Mouse (Mus musculus) adipocyte (in vitro differentiated cells): ENCODE results near the gene Tmem211.

ENCODE experiments used
- DNase-seq: peaks from one replicate; pipeline ENCODE4 v3.0.0-alpha.2; 2016; ENCODE audit warnings: low spot score

Gene Tmem211

GRCm38 (mm10) chr5:113214041-113214440, 12.7 kb upstream of the Tmem211 start:
- no peak for DNase-seq

GRCm38 (mm10) chr5:113214455-113214854, 12.3 kb upstream of the Tmem211 start:
- no peak for DNase-seq

GRCm38 (mm10) chr5:113215610-113216011, 11.1 kb upstream of the Tmem211 start:
- no peak for DNase-seq

GRCm38 (mm10) chr5:113216328-113216960, 10.3 kb upstream of the Tmem211 start:
- no peak for DNase-seq

- no peak for DNase-seq
These were observed 9.6 kb upstream of the Tmem211 start for GRCm38 (mm10) chr5:113217076-113217475.

- no peak for DNase-seq
These were observed 8.0 kb upstream of the Tmem211 start for GRCm38 (mm10) chr5:113218617-113219235.

- DNase-seq, result no peak
These were observed 7.3 kb upstream of the Tmem211 start for GRCm38 (mm10) chr5:113219450-113219849.

GRCm38 (mm10) chr5:113219876-113220275, 6.8 kb upstream of the Tmem211 start:
- DNase-seq, result no peak

- DNase-seq, result no peak
These were observed 6.1 kb upstream of the Tmem211 start for GRCm38 (mm10) chr5:113220383-113221146.

- no peak for DNase-seq
These were observed 5.4 kb upstream of the Tmem211 start, which contains the start of gene 2900026A02Rik for GRCm38 (mm10) chr5:113221147-113221865. Gene 2900026A02Rik (minus strand): TSS chr5:113221236.

- DNase-seq, result no peak
These were observed 2.8 kb upstream of the Tmem211 start for GRCm38 (mm10) chr5:113223888-113224287.

- no peak for DNase-seq
These were observed 1.4 kb upstream of the Tmem211 start for GRCm38 (mm10) chr5:113225271-113225670.

- no peak for DNase-seq
These were observed 848 bp upstream of the Tmem211 start for GRCm38 (mm10) chr5:113225686-113226435.

GRCm38 (mm10) chr5:113230196-113230595, 3.5 kb downstream of the Tmem211 start:
- DNase-seq, result no peak

GRCm38 (mm10) chr5:113249263-113249930, 22.7 kb downstream of the Tmem211 start:
- no peak for DNase-seq

GRCm38 (mm10) chr5:113250806-113251205, 24.1 kb downstream of the Tmem211 start:
- DNase-seq, result no peak

- no peak for DNase-seq
These were observed 38.9 kb downstream of the Tmem211 start for GRCm38 (mm10) chr5:113265637-113266036.

- DNase-seq, result no peak
These were observed 41.5 kb downstream of the Tmem211 start for GRCm38 (mm10) chr5:113268246-113268645.

GRCm38 (mm10) chr5:113270043-113270442, 43.3 kb downstream of the Tmem211 start:
- no peak for DNase-seq

GRCm38 (mm10) chr5:113271207-113271811, 44.6 kb downstream of the Tmem211 start:
- DNase-seq, result no peak

GRCm38 (mm10) chr5:113275839-113276238, 49.1 kb downstream of the Tmem211 start:
- DNase-seq, result no peak
